In the genomic region with DNA sequence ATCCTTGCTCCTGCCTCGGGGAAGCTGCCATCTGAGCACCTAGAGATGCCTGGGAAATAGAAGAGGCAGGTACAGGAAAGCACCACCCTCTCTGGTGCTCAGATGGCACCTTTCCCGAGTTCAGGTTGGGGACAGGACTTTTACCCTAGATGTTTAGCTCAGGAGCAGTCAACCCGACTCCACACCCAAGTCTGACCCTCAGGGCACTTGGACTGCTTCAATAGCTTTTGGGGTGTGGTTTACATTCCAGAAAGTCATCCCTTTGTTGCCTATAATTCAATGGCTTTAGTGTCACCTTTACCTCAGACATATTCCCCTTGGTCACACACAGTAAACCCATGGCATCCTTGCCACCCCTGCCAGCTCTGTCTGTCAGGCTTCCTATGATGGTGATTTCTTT, we compare ENCODE assay signal across 16 mouse cellular contexts.
"Had no signal": no experiment of that assay in that cellular context is flagged by ENCODE, and none has a peak within 500 bp of the region (broad histone marks: within the 10 kb centered on the region; RNA-seq: fewer than 3 reads in every experiment).

No protein-coding gene starts in this region.

- H3K4me2 ChIP-seq: lung, embryonic 14.5 days; midbrain, embryonic 12.5 days; neural tube, embryonic 12.5 days; stomach, embryonic 15.5 days had no signal

- H3K4me1 ChIP-seq: midbrain, embryonic 10.5 days; neural tube, embryonic 12.5 days; stomach, embryonic 15.5 days had no signal

- H3K27me3 ChIP-seq: midbrain, embryonic 12.5 days; neural tube, embryonic 12.5 days; stomach, embryonic 15.5 days had no signal

- H3K4me3 ChIP-seq: midbrain, embryonic 10.5 days; midbrain, embryonic 12.5 days; neural tube, embryonic 12.5 days; stomach, embryonic 15.5 days had no signal

- H3K9ac ChIP-seq: lung, embryonic 14.5 days; midbrain, embryonic 12.5 days; neural tube, embryonic 12.5 days; stomach, embryonic 15.5 days had no signal

- H3K36me3 ChIP-seq: midbrain, embryonic 10.5 days; midbrain, embryonic 12.5 days; neural tube, embryonic 12.5 days; stomach, embryonic 15.5 days had no signal

- H3K9me3 ChIP-seq: midbrain, embryonic 10.5 days; midbrain, embryonic 12.5 days; neural tube, embryonic 12.5 days; stomach, embryonic 15.5 days had no signal

- H3K27ac ChIP-seq: midbrain, embryonic 10.5 days; midbrain, embryonic 12.5 days; neural tube, embryonic 12.5 days; stomach, embryonic 15.5 days; stomach, postnatal 0 days had no signal

- DNase-seq: lung, adult 18-20 months; lung, embryonic 14.5 days; lung, postnatal 10 days; lung, postnatal 4 days; midbrain, embryonic 14.5 days; retina, postnatal 1 day; right cerebral cortex, adult 18-20 months; right cerebral cortex, postnatal 14 days; thymus, adult 2 months; thymus, postnatal 25 days; thymus, postnatal 4 days had no signal
